Mouse (Mus musculus): ENCODE results near the gene Olfr976. TPM values are rescaled to one million over a fixed set of nuclear protein-coding genes. Genes with fewer than 3 reads are reported as not detected.

The Olfr976 gene
- total and polyA plus RNA-seq, 3 experiments, result not detected

DNA sequence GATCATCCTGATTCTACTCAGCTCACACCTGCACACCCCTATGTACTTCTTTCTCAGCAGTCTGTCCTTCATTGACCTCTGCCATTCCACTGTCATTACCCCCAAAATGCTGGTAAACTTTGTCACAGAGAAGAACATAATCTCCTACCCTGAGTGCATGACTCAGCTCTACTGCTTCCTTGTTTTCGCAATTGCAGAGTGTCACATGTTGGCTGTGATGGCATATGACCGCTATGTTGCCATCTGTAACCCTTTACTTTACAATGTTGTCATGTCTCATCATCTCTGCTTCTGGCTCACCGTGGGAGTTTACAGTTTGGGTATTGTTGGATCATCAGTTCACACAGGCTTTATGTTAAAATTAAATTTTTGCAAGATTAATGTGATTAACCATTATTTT, 51.0 kb downstream of the Olfr976 start:
- Histone ChIP-seq H3K79me2 (ENCODE audit: control insufficient read depth, insufficient read depth, low read length, poor library complexity) (no peaks in the 10 kb centered on the region), H3K27me3 (ENCODE audit: control insufficient read depth in 1 of 2, insufficient read depth in 2 of 2, low read length in 2 of 2) (no peaks in the 10 kb centered on the region), H3K27ac (ENCODE audit: control insufficient read depth, low read depth, low read length) (no peak overlapping the region), H3K9ac (ENCODE audit: control insufficient read depth, low read depth, low read length, poor library complexity, severe bottlenecking) (no peak overlapping the region), H3K9me3 (replicated peaks; ENCODE audit: insufficient read depth, low read length) (no peaks in the 10 kb centered on the region), H3K36me3 (ENCODE audit: control insufficient read depth in 1 of 2, insufficient read depth in 2 of 2, low read length in 2 of 2) (no peaks in the 10 kb centered on the region), H3K4me1 (ENCODE audit: control insufficient read depth in 1 of 2, insufficient read depth in 2 of 2, low read length in 2 of 2) (no peaks in the 10 kb centered on the region), H3K4me3 (ENCODE audit: control insufficient read depth in 1 of 2, insufficient read depth in 1 of 2, low read depth in 2 of 2, low read length in 2 of 2) (no peak overlapping the region)
- TF ChIP-seq USF1 (IDR thresholded peaks at IDR 0.05; ENCODE audit: low read depth, low read length), result no peak
- no peak for TF ChIP-seq GABPA (IDR thresholded peaks at IDR 0.05; ENCODE audit: low read depth, low read length)
- TF ChIP-seq CHD2 (IDR thresholded peaks at IDR 0.05; ENCODE audit: low read length), result no peak
- no peak for TF ChIP-seq MEF2A (IDR thresholded peaks at IDR 0.05; ENCODE audit: extremely low read depth, insufficient replicate concordance, low read depth, low read length, poor library complexity, severe bottlenecking)
- no peak for TF ChIP-seq ZKSCAN1 (IDR thresholded peaks at IDR 0.05; ENCODE audit: low read depth, low read length)
- no peak for TF ChIP-seq RAD21 (IDR thresholded peaks at IDR 0.05; ENCODE audit: low read depth, low read length)
- TF ChIP-seq MXI1 (IDR thresholded peaks at IDR 0.05; ENCODE audit: low read depth, low read length), result no peak
- TF ChIP-seq TAL1 (IDR thresholded peaks at IDR 0.05; ENCODE audit: low read length), result no peak
- TF ChIP-seq E2F4 (IDR thresholded peaks at IDR 0.05; ENCODE audit: borderline replicate concordance, low read depth, low read length), result no peak
- TF ChIP-seq POLR2AphosphoS2 (IDR thresholded peaks at IDR 0.05; ENCODE audit: low read length), result no peak
- no peak for TF ChIP-seq USF2 (IDR thresholded peaks at IDR 0.05; ENCODE audit: borderline replicate concordance in 1 of 2, insufficient read depth in 1 of 2, low read depth in 1 of 2, low read length in 2 of 2)
- no peak for TF ChIP-seq POLR2A (IDR thresholded peaks at IDR 0.05; ENCODE audit: control insufficient read depth in 1 of 2, insufficient read depth in 1 of 2, low read depth in 1 of 2, low read length in 2 of 2, poor library complexity in 1 of 2)
- no peak for TF ChIP-seq MAFK (IDR thresholded peaks at IDR 0.05; ENCODE audit: borderline replicate concordance, low read depth, low read length)
- TF ChIP-seq SMC3 (IDR thresholded peaks at IDR 0.05; ENCODE audit: low read depth, low read length), result no peak
- no peak for TF ChIP-seq ZC3H11A (IDR thresholded peaks at IDR 0.05; ENCODE audit: low read depth, low read length)
- no peak for TF ChIP-seq SIN3A (IDR thresholded peaks at IDR 0.05; ENCODE audit: low read length)
- peak; percentile 5 for DNase-seq (ENCODE audit: low read depth, low spot score)

DNA sequence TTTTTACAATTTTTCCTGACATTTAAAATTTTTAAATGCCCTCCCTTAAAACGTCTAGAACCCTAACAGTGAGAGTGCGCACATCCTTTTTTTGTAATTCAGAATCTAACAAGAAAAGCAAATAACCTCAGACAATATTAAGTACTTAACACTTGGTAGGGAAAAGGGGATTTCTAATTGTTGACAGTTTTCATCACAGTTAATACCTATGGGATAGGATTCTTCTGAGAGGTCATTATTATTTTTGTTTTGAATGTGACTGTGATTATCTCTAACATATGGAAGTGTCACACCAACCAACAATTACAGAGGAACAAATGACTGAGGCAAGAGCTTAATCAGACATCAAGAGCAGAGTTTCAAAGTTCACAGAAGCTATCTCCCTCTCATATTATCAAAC, 53.9 kb downstream of the Olfr976 start, which contains the start of gene Olfr229:
TSS of gene Olfr229 (plus strand) at position 301 of the 400 bp plus-strand sequence.
- no peaks in the 10 kb centered on the region for H3K9me3 ChIP-seq (replicated peaks; ENCODE audit: insufficient read depth, low read length)

More for the DNA sequence above, 53.9 kb downstream of the Olfr976 start, which contains the start of gene Olfr229:
- Histone ChIP-seq H3K4me1 (ENCODE audit: control insufficient read depth in 1 of 2, insufficient read depth in 2 of 2, low read length in 2 of 2) (no peaks in the 10 kb centered on the region), H3K36me3 (ENCODE audit: control insufficient read depth in 1 of 2, insufficient read depth in 2 of 2, low read length in 2 of 2) (no peaks in the 10 kb centered on the region), H3K79me2 (ENCODE audit: control insufficient read depth, insufficient read depth, low read length, poor library complexity) (no peaks in the 10 kb centered on the region), H3K27me3 (ENCODE audit: control insufficient read depth in 1 of 2, insufficient read depth in 2 of 2, low read length in 2 of 2) (no peaks in the 10 kb centered on the region), H3K4me3 (ENCODE audit: control insufficient read depth in 1 of 2, insufficient read depth in 1 of 2, low read depth in 2 of 2, low read length in 2 of 2) (no peak within 1 kb of the TSS), H3K9ac (ENCODE audit: control insufficient read depth, low read depth, low read length, poor library complexity, severe bottlenecking) (no peak within 1 kb of the TSS), H3K27ac (ENCODE audit: control insufficient read depth, low read depth, low read length) (no peak within 1 kb of the TSS)
- TF ChIP-seq GATA1 (IDR thresholded peaks at IDR 0.05; ENCODE audit: low read depth, low read length) (no peak), JUND (IDR thresholded peaks at IDR 0.05; ENCODE audit: low read depth, low read length) (no peak), MYB (IDR thresholded peaks at IDR 0.05; ENCODE audit: low read depth, low read length) (no peak), POLR2AphosphoS2 (IDR thresholded peaks at IDR 0.05; ENCODE audit: low read length) (no peak), USF2 (IDR thresholded peaks at IDR 0.05; ENCODE audit: borderline replicate concordance in 1 of 2, insufficient read depth in 1 of 2, low read depth in 1 of 2, low read length in 2 of 2) (no peak), ZMIZ1 (IDR thresholded peaks at IDR 0.05; ENCODE audit: low read depth, low read length) (no peak), MXI1 (IDR thresholded peaks at IDR 0.05; ENCODE audit: low read depth, low read length) (no peak), UBTF (IDR thresholded peaks at IDR 0.05; ENCODE audit: borderline replicate concordance, insufficient read depth, low read depth, low read length) (no peak), CTCF (IDR thresholded peaks at IDR 0.05 in 2 of 3, conservative IDR thresholded peaks at IDR 0.05 in 1 of 3; ENCODE audit: control insufficient read depth in 1 of 3, insufficient read depth in 1 of 3, low read depth in 2 of 3, low read length in 3 of 3, poor library complexity in 1 of 3, severe bottlenecking in 1 of 3) (no peak), EP300 (IDR thresholded peaks at IDR 0.05; ENCODE audit: low read depth in 1 of 2, low read length in 2 of 2) (no peak), ELF1 (IDR thresholded peaks at IDR 0.05; ENCODE audit: low read depth, low read length) (no peak), BHLHE40 (IDR thresholded peaks at IDR 0.05; ENCODE audit: borderline replicate concordance, low read depth, low read length) (no peak), TCF12 (IDR thresholded peaks at IDR 0.05; ENCODE audit: low read depth, low read length) (no peak), ETS1 (IDR thresholded peaks at IDR 0.05; ENCODE audit: low read depth, low read length) (no peak), TBP (IDR thresholded peaks at IDR 0.05; ENCODE audit: low read depth, low read length) (no peak), POLR2A (IDR thresholded peaks at IDR 0.05; ENCODE audit: control insufficient read depth in 1 of 2, insufficient read depth in 1 of 2, low read depth in 1 of 2, low read length in 2 of 2, poor library complexity in 1 of 2) (no peak), SIN3A (IDR thresholded peaks at IDR 0.05; ENCODE audit: low read length) (no peak), RAD21 (IDR thresholded peaks at IDR 0.05; ENCODE audit: low read depth, low read length) (no peak), MAX (IDR thresholded peaks at IDR 0.05; ENCODE audit: low read length) (no peak), POLR2AphosphoS5 (IDR thresholded peaks at IDR 0.05; ENCODE audit: borderline replicate concordance, low read depth, low read length) (no peak)
- no peak for DNase-seq (ENCODE audit: low read depth, low spot score)

Measured in MEL (cell line).